Mouse (Mus musculus): ENCODE measurements around the gene Tango2. TPM values are rescaled to one million over a fixed set of nuclear protein-coding genes. Genes with fewer than 3 reads are reported as not detected.

Gene Tango2
- polyA plus RNA-seq (2012; fragmentation: generic; extraction: Trizol): 22.2 TPM

DNA sequence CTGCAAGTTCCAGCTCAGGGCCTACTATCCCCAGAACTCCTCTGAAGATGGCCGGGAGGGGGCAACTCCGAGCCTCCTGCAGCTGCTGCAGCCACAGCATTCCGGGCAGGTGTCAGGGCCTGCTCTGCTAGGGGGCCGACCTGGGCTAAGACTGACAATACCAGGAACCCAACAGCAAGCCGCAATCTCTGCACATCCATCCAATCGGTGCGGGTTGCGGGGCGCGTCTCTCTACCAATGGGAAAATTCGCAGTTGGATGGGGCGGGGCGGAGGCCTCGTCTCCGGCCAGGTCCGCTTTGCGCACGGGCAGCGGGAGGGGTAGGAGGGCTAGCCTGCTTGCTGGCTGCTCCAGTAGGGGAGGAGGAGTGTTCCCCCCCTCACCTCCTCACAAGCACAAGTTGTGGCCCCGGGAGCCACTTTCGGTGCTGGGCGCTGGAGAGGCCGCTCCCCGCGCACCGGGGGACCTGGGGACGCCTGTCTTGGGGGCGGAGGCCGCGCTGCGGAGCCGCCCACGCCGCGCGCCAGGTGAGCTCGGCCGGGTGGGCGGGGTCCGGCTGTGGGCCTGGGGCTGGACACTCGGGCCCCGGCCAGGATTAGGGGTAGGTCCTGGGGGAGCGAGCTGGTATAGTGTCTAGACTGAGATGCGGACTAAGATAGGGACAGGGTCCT lies at the start of gene Tango2, which contains the start of gene Arvcf:
Gene Tango2 (minus strand): TSS at position 173 of the 670 bp plus-strand sequence.
Gene Arvcf (plus strand): TSS at position 252 of the 670 bp plus-strand sequence.
- peak in 2 of 3 experiments; percentile 56 to 78 for TF ChIP-seq MYOD1 (IDR thresholded peaks at IDR 0.05; ENCODE audit: control insufficient read depth in 1 of 3, insufficient read length in 2 of 3, low read depth in 2 of 3)
- peak; percentile 52 for TF ChIP-seq POLR2A (IDR thresholded peaks at IDR 0.05; ENCODE audit: insufficient read length, low read depth)
- TF ChIP-seq REST (IDR thresholded peaks at IDR 0.05; ENCODE audit: insufficient read depth, insufficient read length): no peak
- TF ChIP-seq MYOG (IDR thresholded peaks at IDR 0.05; ENCODE audit: control insufficient read depth in 1 of 3, insufficient read depth in 1 of 3, insufficient read length in 2 of 3, low read depth in 2 of 3): peak in 2 of 3 experiments; percentile 72 to 87
- Histone ChIP-seq H3ac (ENCODE audit: control insufficient read depth, insufficient read length) (no peak within 1 kb of the TSS), H3K36me3 (ENCODE audit: control insufficient read depth, insufficient read depth) (no peaks in the 10 kb centered on the region), H3K79me2 (ENCODE audit: control insufficient read depth, insufficient read depth) (no peaks in the 10 kb centered on the region), H3K4me2 (ENCODE audit: low read depth) (peak within 1 kb of the TSS; percentile 81), H3K27me3 (ENCODE audit: control insufficient read depth, insufficient read depth, insufficient read length) (peaks cover 10% of the 10 kb centered on the region), H3K4me3 (peak within 1 kb of the TSS; percentile 13)

DNA sequence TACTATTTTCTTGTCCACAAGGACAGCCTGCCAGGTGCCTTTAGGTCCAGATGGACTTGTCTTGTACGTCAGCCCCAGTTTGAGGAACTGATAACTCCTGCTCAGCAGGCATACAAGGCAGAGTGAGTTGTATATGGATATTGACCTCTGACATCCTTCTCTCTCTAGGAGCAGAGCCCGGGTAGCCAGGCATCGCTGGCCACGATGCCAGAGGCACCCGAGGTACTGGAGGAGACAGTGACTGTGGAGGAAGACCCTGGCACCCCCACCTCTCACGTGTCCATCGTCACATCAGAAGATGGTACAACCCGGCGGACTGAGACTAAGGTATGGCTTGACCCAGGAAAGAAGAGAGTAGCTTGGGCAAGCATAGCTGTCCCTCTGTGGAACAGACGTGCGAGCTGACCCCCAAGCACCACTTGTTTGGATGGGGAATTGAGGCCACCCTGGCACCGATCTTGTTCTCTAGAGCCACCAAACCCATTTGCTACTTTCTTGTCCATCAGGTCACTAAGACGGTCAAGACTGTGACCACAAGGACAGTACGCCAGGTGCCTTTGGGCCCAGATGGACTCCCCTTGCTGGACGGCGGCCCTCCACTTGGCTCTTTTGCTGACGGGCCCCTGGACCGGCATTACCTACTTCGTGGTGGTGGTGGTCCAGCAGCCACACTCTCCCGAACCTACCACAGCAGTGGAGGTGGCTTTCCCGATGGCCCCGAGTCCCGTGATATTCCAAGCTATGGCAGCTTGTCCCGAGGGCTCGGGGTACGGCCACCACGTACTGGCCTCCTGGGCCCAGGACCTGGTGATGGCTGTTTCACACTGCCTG lies 49.1 kb upstream of the Tango2 start:
- Histone ChIP-seq H3K27me3 (ENCODE audit: control insufficient read depth, insufficient read depth, insufficient read length) (no peaks in the 10 kb centered on the region), H3K36me3 (ENCODE audit: control insufficient read depth, insufficient read depth) (no peaks in the 10 kb centered on the region), H3K79me2 (ENCODE audit: control insufficient read depth, insufficient read depth) (no peaks in the 10 kb centered on the region), H3K4me2 (ENCODE audit: low read depth) (no peak overlapping the region), H3ac (ENCODE audit: control insufficient read depth, insufficient read length) (no peak overlapping the region), H3K4me3 (no peak overlapping the region)
- TF ChIP-seq MAX (IDR thresholded peaks at IDR 0.05; ENCODE audit: low read depth) (no peak), TCF3 (IDR thresholded peaks at IDR 0.05; ENCODE audit: insufficient read length, low read depth) (no peak), MYOD1 (IDR thresholded peaks at IDR 0.05; ENCODE audit: control insufficient read depth in 1 of 3, insufficient read length in 2 of 3, low read depth in 2 of 3) (no peak), MYOG (IDR thresholded peaks at IDR 0.05; ENCODE audit: control insufficient read depth in 1 of 3, insufficient read depth in 1 of 3, insufficient read length in 2 of 3, low read depth in 2 of 3) (no peak), POLR2A (IDR thresholded peaks at IDR 0.05; ENCODE audit: insufficient read length, low read depth) (no peak), E2F4 (IDR thresholded peaks at IDR 0.05; ENCODE audit: insufficient read depth) (no peak), TCF12 (IDR thresholded peaks at IDR 0.05; ENCODE audit: insufficient read depth, poor library complexity, severe bottlenecking) (no peak), REST (IDR thresholded peaks at IDR 0.05; ENCODE audit: insufficient read depth, insufficient read length) (no peak), USF1 (IDR thresholded peaks at IDR 0.05; ENCODE audit: low read depth) (no peak), SRF (IDR thresholded peaks at IDR 0.05; ENCODE audit: control insufficient read depth, insufficient read length, low read depth) (no peak), CEBPB (IDR thresholded peaks at IDR 0.05; ENCODE audit: insufficient read depth, poor library complexity, severe bottlenecking) (no peak), POLR2AphosphoS2 (IDR thresholded peaks at IDR 0.05; ENCODE audit: insufficient read length, low read depth) (no peak)

GRCm38 (mm10) chr16:18396201-18396600 lies 48.3 kb upstream of the Tango2 start:
- no peak overlapping the region for H3K4me2 ChIP-seq (ENCODE audit: low read depth)

DNA sequence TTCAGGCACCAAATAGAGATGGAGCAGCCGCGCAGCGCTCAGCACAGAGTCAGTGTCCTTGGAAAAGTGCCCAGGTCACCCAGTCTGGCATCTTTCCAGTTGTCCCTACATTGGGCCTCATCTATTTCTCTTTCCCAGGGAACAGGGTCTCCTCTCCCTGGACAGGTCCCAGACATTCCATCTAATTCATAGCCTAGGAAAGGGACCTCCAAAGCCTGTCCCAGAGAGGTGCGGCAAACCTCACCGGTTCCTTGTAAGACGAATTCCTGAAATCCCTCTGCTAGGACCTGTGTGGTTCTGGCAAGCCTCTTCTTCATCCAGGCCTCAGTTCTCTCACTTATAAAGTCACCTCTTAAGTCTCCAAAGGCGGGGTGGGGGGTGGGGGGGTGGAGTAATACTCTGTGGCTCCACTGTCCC lies 47.7 kb upstream of the Tango2 start:
- TF ChIP-seq POLR2A (IDR thresholded peaks at IDR 0.05; ENCODE audit: insufficient read length, low read depth) (no peak), REST (IDR thresholded peaks at IDR 0.05; ENCODE audit: insufficient read depth, insufficient read length) (no peak), TCF12 (IDR thresholded peaks at IDR 0.05; ENCODE audit: insufficient read depth, poor library complexity, severe bottlenecking) (no peak), CEBPB (IDR thresholded peaks at IDR 0.05; ENCODE audit: insufficient read depth, poor library complexity, severe bottlenecking) (no peak), MAX (IDR thresholded peaks at IDR 0.05; ENCODE audit: low read depth) (no peak), E2F4 (IDR thresholded peaks at IDR 0.05; ENCODE audit: insufficient read depth) (no peak), POLR2AphosphoS2 (IDR thresholded peaks at IDR 0.05; ENCODE audit: insufficient read length, low read depth) (no peak), MYOD1 (IDR thresholded peaks at IDR 0.05; ENCODE audit: control insufficient read depth in 1 of 3, insufficient read length in 2 of 3, low read depth in 2 of 3) (no peak), USF1 (IDR thresholded peaks at IDR 0.05; ENCODE audit: low read depth) (no peak), TCF3 (IDR thresholded peaks at IDR 0.05; ENCODE audit: insufficient read length, low read depth) (no peak), SRF (IDR thresholded peaks at IDR 0.05; ENCODE audit: control insufficient read depth, insufficient read length, low read depth) (no peak), MYOG (IDR thresholded peaks at IDR 0.05; ENCODE audit: control insufficient read depth in 1 of 3, insufficient read depth in 1 of 3, insufficient read length in 2 of 3, low read depth in 2 of 3) (no peak)
- Histone ChIP-seq H3K4me2 (ENCODE audit: low read depth) (no peak overlapping the region), H3K79me2 (ENCODE audit: control insufficient read depth, insufficient read depth) (no peaks in the 10 kb centered on the region), H3K36me3 (ENCODE audit: control insufficient read depth, insufficient read depth) (no peaks in the 10 kb centered on the region), H3K4me3 (no peak overlapping the region), H3K27me3 (ENCODE audit: control insufficient read depth, insufficient read depth, insufficient read length) (no peaks in the 10 kb centered on the region), H3ac (ENCODE audit: control insufficient read depth, insufficient read length) (no peak overlapping the region)

More at GRCm38 (mm10) chr16:18396201-18396600, 48.3 kb upstream of the Tango2 start:
- Histone ChIP-seq H3K79me2 (ENCODE audit: control insufficient read depth, insufficient read depth) (no peaks in the 10 kb centered on the region), H3K27me3 (ENCODE audit: control insufficient read depth, insufficient read depth, insufficient read length) (no peaks in the 10 kb centered on the region), H3K4me3 (no peak overlapping the region), H3K36me3 (ENCODE audit: control insufficient read depth, insufficient read depth) (no peaks in the 10 kb centered on the region), H3ac (ENCODE audit: control insufficient read depth, insufficient read length) (no peak overlapping the region)
- TF ChIP-seq REST (IDR thresholded peaks at IDR 0.05; ENCODE audit: insufficient read depth, insufficient read length) (no peak), POLR2A (IDR thresholded peaks at IDR 0.05; ENCODE audit: insufficient read length, low read depth) (no peak), CEBPB (IDR thresholded peaks at IDR 0.05; ENCODE audit: insufficient read depth, poor library complexity, severe bottlenecking) (no peak), POLR2AphosphoS2 (IDR thresholded peaks at IDR 0.05; ENCODE audit: insufficient read length, low read depth) (no peak), USF1 (IDR thresholded peaks at IDR 0.05; ENCODE audit: low read depth) (no peak), E2F4 (IDR thresholded peaks at IDR 0.05; ENCODE audit: insufficient read depth) (no peak), SRF (IDR thresholded peaks at IDR 0.05; ENCODE audit: control insufficient read depth, insufficient read length, low read depth) (no peak), TCF12 (IDR thresholded peaks at IDR 0.05; ENCODE audit: insufficient read depth, poor library complexity, severe bottlenecking) (no peak), MAX (IDR thresholded peaks at IDR 0.05; ENCODE audit: low read depth) (no peak), TCF3 (IDR thresholded peaks at IDR 0.05; ENCODE audit: insufficient read length, low read depth) (no peak), MYOG (IDR thresholded peaks at IDR 0.05; ENCODE audit: control insufficient read depth in 1 of 3, insufficient read depth in 1 of 3, insufficient read length in 2 of 3, low read depth in 2 of 3) (no peak)
